Mouse (Mus musculus): ENCODE results near the gene Trpm4. TPM values are rescaled to one million over a fixed set of nuclear protein-coding genes. Genes with fewer than 3 reads are reported as not detected.

Trpm4 gene
- total and polyA plus RNA-seq, 3 experiments: 9.3 to 17.6 (median 12.0) TPM

GRCm38 (mm10) chr7:45308551-45309240 lies 24.9 kb downstream of the Trpm4 start:
- Histone ChIP-seq H3K36me3 (replicated peaks in 1 of 2; ENCODE audit: control insufficient read depth in 1 of 2, insufficient read depth in 1 of 2, low read length in 1 of 2) (peaks cover 0 to 16% of the 10 kb centered on the region in 2 experiments), H3K4me2 (ENCODE audit: insufficient read depth, low read depth, poor library complexity, severe bottlenecking) (peak overlapping the region; percentile 59; the same call in 1 of the 2 replicates), H3K9ac (ENCODE audit: insufficient read depth, low read depth) (peak overlapping the region; percentile 29; the same call in 1 of the 2 replicates), H3K79me2 (replicated peaks; ENCODE audit: control insufficient read depth, extremely low read depth, insufficient read depth, poor library complexity, severe bottlenecking) (no peaks in the 10 kb centered on the region), H3K4me3 (replicated peaks in 1 of 3; ENCODE audit: low read depth in 2 of 3, low read length in 2 of 3, poor library complexity in 1 of 3) (peak overlapping the region; percentile 13 to 58 (median 55)), H3K4me1 (ENCODE audit: control insufficient read depth in 1 of 2, insufficient read depth in 2 of 2) (peaks cover 5 to 18% of the 10 kb centered on the region in 2 experiments), H3K27ac (ENCODE audit: insufficient read depth, low read depth) (no peak overlapping the region), H3K27me3 (replicated peaks) (peaks cover 1% of the 10 kb centered on the region), H3K9me3 (replicated peaks; ENCODE audit: low read length) (no peaks in the 10 kb centered on the region)
- in situ Hi-C loops (cut with MboI; ENCODE audit: low pct_ligation_motif_present, low pct_unique_long_range_greater_than_20kb, low sequenced_read_pairs) (loop anchor here (5.0 to 10.0 kb wide), 3 partner anchors 39 to 144 kb away; partner anchors contain the start of genes Slc17a7 and Snrnp70), dilution Hi-C loops (cut with MboI; ENCODE audit: extremely low pct_ligation_motif_present, extremely low pct_unique_long_range_greater_than_20kb, low sequenced_read_pairs) (no loop called here)
- DNase-seq (ENCODE audit: extremely low read depth): peak; percentile 31
- TF ChIP-seq POLR2A (IDR thresholded peaks at IDR 0.05; ENCODE audit: low read depth, low read length) (peak; percentile 38; the same call in 1 of the 2 replicates), PAX5 (IDR thresholded peaks at IDR 0.05; ENCODE audit: low read length) (no peak), UBTF (IDR thresholded peaks at IDR 0.05; ENCODE audit: low read depth, low read length) (no peak), ZKSCAN1 (IDR thresholded peaks at IDR 0.05; ENCODE audit: borderline replicate concordance, low read depth, low read length) (no peak), NRF1 (IDR thresholded peaks at IDR 0.05; ENCODE audit: low read depth, low read length) (no peak), ZMIZ1 (IDR thresholded peaks at IDR 0.05; ENCODE audit: low read depth, low read length) (no peak)

DNA sequence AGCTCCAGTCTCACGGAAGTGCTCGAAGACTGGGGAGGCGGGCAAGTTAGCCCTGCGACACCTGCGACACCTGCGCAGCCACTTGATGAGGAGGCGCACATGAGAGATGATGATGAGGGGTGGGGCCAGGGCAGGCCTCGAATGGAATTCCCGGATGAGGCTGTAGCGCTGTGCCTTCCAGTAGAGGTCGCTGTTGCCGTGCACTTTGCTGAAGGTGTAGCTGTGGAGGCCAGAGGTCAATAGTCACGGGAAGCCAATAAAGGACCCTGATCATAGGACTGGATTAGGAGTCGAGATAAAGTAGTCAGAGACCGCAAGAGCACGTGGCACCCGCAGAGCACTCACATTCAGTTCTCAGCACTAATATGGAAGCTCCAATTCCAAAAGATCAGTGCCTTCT lies 28.3 kb downstream of the Trpm4 start:
- in situ Hi-C loops (cut with MboI; ENCODE audit: low pct_ligation_motif_present, low pct_unique_long_range_greater_than_20kb, low sequenced_read_pairs): loop anchor here (5.0 to 10.0 kb wide), 3 partner anchors 42 to 140 kb away; partner anchors contain the start of genes Slc17a7 and Snrnp70
- H3K9ac ChIP-seq (ENCODE audit: insufficient read depth, low read depth): no peak overlapping the region
- H3K4me3 ChIP-seq (replicated peaks in 1 of 3; ENCODE audit: low read depth in 2 of 3, low read length in 2 of 3, poor library complexity in 1 of 3): no peak overlapping the region
- no peak overlapping the region for H3K27ac ChIP-seq (ENCODE audit: insufficient read depth, low read depth)
- peaks cover 1% of the 10 kb centered on the region for H3K27me3 ChIP-seq (replicated peaks)
- no peak for TF ChIP-seq TBP (conservative IDR thresholded peaks at IDR 0.05; ENCODE audit: low read depth, low read length)
- TF ChIP-seq RAD21 (IDR thresholded peaks at IDR 0.05; ENCODE audit: low read depth, low read length): peak; percentile 71
- peak; percentile 60 for TF ChIP-seq SMC3 (IDR thresholded peaks at IDR 0.05; ENCODE audit: low read depth, low read length)
- peak; percentile 50 to 79 for TF ChIP-seq CTCF (conservative IDR thresholded peaks at IDR 0.05 in 1 of 2, IDR thresholded peaks at IDR 0.05 in 1 of 2; ENCODE audit: low read depth in 2 of 2, low read length in 2 of 2)
- TF ChIP-seq NRF1 (IDR thresholded peaks at IDR 0.05; ENCODE audit: low read depth, low read length): peak; percentile 26; the same call in 1 of the 2 replicates
- peaks cover 7 to 29% of the 10 kb centered on the region in 2 experiments for H3K36me3 ChIP-seq (replicated peaks in 1 of 2; ENCODE audit: control insufficient read depth in 1 of 2, insufficient read depth in 1 of 2, low read length in 1 of 2)
- DNase-seq (ENCODE audit: extremely low read depth): peak; percentile 53
- dilution Hi-C loops (cut with MboI; ENCODE audit: extremely low pct_ligation_motif_present, extremely low pct_unique_long_range_greater_than_20kb, low sequenced_read_pairs): no loop called here
- no peaks in the 10 kb centered on the region for H3K9me3 ChIP-seq (replicated peaks; ENCODE audit: low read length)
- peaks cover 5 to 16% of the 10 kb centered on the region in 2 experiments for H3K4me1 ChIP-seq (ENCODE audit: control insufficient read depth in 1 of 2, insufficient read depth in 2 of 2)
- H3K4me2 ChIP-seq (ENCODE audit: insufficient read depth, low read depth, poor library complexity, severe bottlenecking): no peak overlapping the region
- no peaks in the 10 kb centered on the region for H3K79me2 ChIP-seq (replicated peaks; ENCODE audit: control insufficient read depth, extremely low read depth, insufficient read depth, poor library complexity, severe bottlenecking)

DNA sequence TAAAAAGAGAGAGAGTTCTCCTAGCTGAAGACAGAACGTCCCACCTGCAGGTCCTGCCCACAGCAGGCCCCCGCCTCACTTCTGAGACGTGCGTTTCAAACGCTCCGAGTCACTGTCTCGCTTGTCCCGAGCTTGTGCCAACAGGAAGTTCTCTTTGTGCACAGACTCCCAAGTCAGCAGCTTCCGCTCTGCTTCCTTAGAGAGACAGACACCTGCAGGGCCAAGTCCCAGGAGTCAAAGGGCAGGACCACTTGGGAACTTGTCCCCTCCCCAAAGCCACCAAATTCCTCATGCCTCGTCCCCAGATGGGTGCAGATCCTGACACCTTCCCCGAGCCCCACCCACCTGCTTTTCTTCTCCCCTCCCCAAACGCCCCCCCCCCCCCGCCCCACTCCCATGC lies 28.7 kb downstream of the Trpm4 start:
- dilution Hi-C loops (cut with MboI; ENCODE audit: extremely low pct_ligation_motif_present, extremely low pct_unique_long_range_greater_than_20kb, low sequenced_read_pairs): no loop called here
- Histone ChIP-seq H3K79me2 (replicated peaks; ENCODE audit: control insufficient read depth, extremely low read depth, insufficient read depth, poor library complexity, severe bottlenecking) (no peaks in the 10 kb centered on the region), H3K9me3 (replicated peaks; ENCODE audit: low read length) (no peaks in the 10 kb centered on the region), H3K36me3 (replicated peaks in 1 of 2; ENCODE audit: control insufficient read depth in 1 of 2, insufficient read depth in 1 of 2, low read length in 1 of 2) (peaks cover 7 to 27% of the 10 kb centered on the region in 2 experiments), H3K9ac (ENCODE audit: insufficient read depth, low read depth) (no peak overlapping the region), H3K27ac (ENCODE audit: insufficient read depth, low read depth) (no peak overlapping the region), H3K4me2 (ENCODE audit: insufficient read depth, low read depth, poor library complexity, severe bottlenecking) (no peak overlapping the region), H3K27me3 (replicated peaks) (no peaks in the 10 kb centered on the region), H3K4me1 (ENCODE audit: control insufficient read depth in 1 of 2, insufficient read depth in 2 of 2) (peaks cover 5 to 19% of the 10 kb centered on the region in 2 experiments), H3K4me3 (replicated peaks in 1 of 3; ENCODE audit: low read depth in 2 of 3, low read length in 2 of 3, poor library complexity in 1 of 3) (no peak overlapping the region)
- no peak for TF ChIP-seq SIN3A (IDR thresholded peaks at IDR 0.05; ENCODE audit: low read length)
- TF ChIP-seq UBTF (IDR thresholded peaks at IDR 0.05; ENCODE audit: low read depth, low read length): no peak
- no peak for TF ChIP-seq ETS1 (conservative IDR thresholded peaks at IDR 0.05; ENCODE audit: low read depth, low read length)
- TF ChIP-seq E2F4 (IDR thresholded peaks at IDR 0.05; ENCODE audit: insufficient replicate concordance, low read depth, low read length): no peak
- no peak for TF ChIP-seq CTCF (conservative IDR thresholded peaks at IDR 0.05 in 1 of 2, IDR thresholded peaks at IDR 0.05 in 1 of 2; ENCODE audit: low read depth in 2 of 2, low read length in 2 of 2)
- no peak for TF ChIP-seq USF2 (conservative IDR thresholded peaks at IDR 0.05; ENCODE audit: low read depth, low read length)
- TF ChIP-seq JUND (conservative IDR thresholded peaks at IDR 0.05; ENCODE audit: low read depth, low read length): no peak
- TF ChIP-seq RCOR1 (conservative IDR thresholded peaks at IDR 0.05; ENCODE audit: low read depth, low read length): no peak
- no peak for TF ChIP-seq GABPA (IDR thresholded peaks at IDR 0.05; ENCODE audit: insufficient replicate concordance, low read depth, low read length)
- no peak for TF ChIP-seq MAX (IDR thresholded peaks at IDR 0.05; ENCODE audit: low read length)
- TF ChIP-seq POLR2A (IDR thresholded peaks at IDR 0.05; ENCODE audit: low read depth, low read length): no peak
- no peak for TF ChIP-seq MEF2A (IDR thresholded peaks at IDR 0.05; ENCODE audit: borderline replicate concordance, low read depth, low read length)
- TF ChIP-seq MYC (IDR thresholded peaks at IDR 0.05; ENCODE audit: low read depth, low read length): no peak
- no peak for DNase-seq (ENCODE audit: extremely low read depth)
- in situ Hi-C loops (cut with MboI; ENCODE audit: low pct_ligation_motif_present, low pct_unique_long_range_greater_than_20kb, low sequenced_read_pairs): loop anchor here (5.0 to 10.0 kb wide), 3 partner anchors 42 to 140 kb away; partner anchors contain the start of genes Slc17a7 and Snrnp70
